Mouse (Mus musculus) inflammation-experienced regulatory T-cells, adult 6 months (primary cell): Measurements from ENCODE around the gene Siae. TPM values are rescaled to one million over a fixed set of nuclear protein-coding genes. Genes with fewer than 3 reads are reported as not detected.

Source experiments
- ATAC-seq: one replicate; pipeline ENCODE4 v1.8.0; 2017
- polyA plus RNA-seq, 3 experiments: library from polyadenylated mRNA; unstranded; fragments of 100-300 nt; shearing (Covaris generic); gene quantifications; one replicate each; pipeline ENCODE4 v1.2.1; 2017

Siae gene
- polyA plus RNA-seq, 3 experiments from 2014 or later, result 11.7 to 19.8 (median 13.9) TPM

DNA sequence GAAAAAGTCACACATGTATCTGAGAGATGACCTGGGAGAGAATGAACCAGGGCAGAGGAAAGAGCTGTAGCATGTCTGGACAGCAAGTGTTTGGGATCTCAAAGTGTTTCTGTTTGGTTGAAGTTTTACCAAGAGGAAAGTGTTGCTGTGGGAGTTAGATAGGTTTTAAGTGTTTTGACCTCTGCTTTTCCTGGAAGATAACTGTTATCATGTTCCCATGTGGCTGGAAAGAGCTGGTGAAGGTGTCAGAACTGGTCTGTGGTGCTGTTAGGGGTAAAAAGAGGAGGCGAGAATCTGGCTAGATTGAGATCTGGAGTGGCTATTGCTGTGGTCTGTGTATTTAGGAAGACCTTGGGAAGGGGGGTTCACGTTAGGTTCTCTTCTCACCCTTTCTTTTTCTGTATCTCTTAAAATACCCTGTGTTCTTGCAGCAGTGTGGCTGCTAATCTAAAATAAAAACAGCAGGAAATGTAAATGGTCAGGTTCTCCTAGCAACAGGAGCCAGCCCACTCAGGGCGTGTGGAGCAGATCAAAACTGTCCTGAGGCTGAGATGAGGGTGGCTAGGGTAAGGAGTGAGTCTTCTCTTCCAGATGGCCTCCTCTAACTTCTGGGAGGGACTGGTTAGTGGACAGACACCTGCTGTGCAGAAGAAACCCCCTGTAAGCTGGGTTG, 16.8 kb downstream of the Siae start:
- ATAC-seq, result no peak

DNA sequence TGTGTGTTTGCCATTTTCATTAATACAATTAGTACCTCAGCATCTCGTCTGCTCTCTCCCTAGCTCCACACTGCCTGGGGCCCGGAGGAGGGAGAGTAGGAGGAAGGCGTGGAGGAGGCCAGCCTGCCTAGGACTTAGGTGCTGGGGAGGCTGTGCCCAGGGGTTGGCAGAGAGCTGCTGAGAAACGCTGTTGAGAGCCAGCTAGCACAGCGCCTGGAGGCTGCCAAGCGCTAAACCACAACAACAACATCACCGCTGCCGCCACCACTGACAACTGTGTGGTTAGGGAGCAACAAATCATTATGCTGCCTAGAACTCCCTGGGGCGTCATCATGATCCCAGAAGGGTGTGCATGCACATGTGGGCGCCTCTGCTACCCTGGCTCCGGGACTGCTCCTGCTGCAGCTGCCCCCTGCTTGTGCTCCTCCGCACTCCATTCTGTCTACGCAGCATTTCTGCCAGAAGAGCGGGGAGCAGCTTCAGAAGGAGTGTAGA, 21.0 kb downstream of the Siae start:
- ATAC-seq, result no peak

DNA sequence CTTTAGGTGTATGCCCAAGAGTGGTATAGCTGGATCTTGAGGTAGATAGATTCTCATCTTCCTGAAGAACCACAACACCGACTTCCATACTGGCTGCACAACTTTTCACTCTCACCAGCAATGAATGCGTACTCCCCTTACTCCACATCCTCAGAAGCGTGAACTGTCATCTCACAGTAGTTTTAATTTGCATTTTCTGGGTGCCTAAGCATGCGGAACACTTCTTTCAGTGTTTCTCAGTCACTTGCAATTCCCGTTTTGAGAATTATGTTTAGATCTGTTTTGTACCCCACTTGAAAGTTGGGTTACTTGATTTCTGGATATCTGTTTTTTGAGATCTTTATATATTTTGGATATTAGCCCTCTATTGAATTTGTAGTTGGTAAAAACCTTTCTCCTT, 28.1 kb downstream of the Siae start:
- no peak for ATAC-seq

DNA sequence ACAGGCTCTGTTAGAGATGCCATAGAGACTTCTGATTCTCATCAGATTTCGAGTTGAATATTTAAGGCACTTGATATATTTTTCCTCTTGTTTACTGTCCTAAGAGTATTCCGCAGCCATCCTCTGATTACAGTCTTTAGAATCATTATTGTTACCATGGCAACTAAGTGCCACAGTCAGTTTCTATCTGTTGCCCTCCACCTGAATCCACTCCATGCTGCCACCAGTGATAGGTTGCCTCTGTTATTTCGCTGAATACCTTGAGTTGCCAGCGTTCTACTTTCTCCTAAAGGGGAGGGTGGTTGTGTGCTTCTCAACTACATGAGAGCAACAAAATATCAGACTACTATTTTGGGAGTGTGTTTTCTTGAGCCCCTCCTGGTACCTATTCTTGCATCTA, 31.2 kb downstream of the Siae start:
- ATAC-seq, result no peak

DNA sequence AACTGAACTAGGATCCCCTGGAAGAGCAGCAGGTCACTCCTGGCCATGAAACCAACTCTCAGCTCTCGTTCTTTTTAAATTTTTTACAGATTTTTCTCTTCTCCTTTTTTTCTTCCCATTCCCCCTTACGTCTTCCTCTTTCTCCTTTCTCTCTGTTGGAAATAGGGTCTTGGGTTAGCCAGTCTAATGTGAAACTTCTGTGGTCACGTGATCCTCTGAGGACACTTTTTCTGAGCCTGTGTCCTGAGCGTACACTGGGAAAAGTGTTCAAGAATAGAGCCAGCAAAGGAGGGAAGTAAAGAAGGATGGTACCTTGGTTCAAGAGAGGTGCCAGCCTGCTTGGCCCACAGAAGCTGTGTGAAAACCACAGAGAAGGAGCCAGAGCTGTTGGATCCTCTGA, 34.9 kb downstream of the Siae start:
- ATAC-seq, result no peak

DNA sequence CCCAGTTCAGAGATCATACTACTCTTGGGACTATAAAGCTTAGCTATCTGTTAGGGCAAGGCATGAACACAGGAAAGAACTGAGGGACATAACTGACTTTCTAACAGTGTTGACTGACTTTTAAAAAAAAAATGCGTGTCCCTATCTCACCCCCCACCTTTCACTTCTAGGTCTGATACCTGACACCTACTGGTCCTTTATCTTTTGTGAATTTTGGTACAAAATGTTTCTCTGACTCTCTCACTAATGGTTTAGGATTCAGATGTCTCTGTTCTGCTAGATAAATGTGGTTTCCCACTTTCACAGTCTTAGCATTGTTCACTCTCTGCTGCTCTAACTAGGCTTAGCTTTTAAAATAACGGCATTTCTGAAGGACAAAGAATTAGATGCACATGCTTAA, 36.5 kb downstream of the Siae start:
- ATAC-seq, result no peak

DNA sequence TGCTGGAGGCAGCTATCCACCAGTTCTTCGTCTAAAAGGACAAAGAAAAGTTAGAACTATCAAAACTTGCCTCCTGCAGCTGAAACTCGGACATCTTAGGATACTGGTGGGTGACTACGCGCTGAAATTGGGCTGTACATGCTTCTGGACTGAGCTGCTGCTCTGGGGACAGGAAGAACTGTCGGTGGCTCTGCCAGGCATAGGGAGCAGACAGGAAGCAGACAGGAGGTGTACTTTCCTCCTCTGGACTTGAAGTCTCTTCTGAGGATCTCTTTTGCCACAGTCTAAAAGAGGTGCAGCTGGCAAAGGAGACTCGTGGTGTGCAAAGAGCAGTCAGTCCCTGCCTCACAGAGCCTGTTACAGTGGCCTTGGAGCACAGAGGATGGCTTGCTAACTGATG, 37.1 kb downstream of the Siae start:
- no peak for ATAC-seq

DNA sequence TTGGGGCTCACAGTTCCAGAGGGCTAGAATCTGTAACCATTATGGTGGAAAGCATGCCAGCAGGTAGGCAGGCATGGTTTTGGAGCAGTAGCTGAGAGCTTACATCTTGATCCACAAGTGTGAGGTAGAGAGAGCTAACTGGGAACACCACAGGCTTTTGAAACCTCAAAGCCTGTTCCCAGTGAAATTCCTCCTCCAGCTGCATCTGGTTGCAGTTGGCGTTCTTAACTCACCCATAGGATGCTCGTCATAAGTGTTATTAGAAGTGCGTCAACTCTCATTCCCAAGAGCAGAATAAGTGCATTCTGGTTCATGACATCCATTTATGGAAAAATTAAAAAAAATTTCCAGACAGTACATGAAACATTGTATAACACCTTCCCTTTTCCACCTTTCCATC, 38.2 kb downstream of the Siae start:
- ATAC-seq, result no peak

DNA sequence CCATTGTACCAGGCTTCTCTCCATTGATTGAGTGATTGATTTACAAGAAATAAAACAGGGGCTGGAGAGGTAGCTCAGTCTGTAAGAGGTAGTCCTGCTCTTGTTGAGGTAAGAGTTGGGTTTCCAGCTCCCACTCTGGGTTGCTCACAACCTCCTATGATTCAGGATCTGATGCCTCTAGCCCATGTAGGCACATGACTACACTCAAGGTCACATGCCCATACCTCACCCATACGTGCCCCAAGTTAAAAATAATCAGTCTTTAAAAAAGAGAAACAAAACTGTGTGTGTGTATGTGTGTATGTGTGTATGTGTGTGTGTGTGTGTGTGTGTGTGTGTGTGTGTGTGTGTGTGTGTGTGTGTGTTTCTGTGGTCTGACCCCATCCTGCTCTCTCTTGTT, 40.1 kb downstream of the Siae start:
- ATAC-seq, result no peak

DNA sequence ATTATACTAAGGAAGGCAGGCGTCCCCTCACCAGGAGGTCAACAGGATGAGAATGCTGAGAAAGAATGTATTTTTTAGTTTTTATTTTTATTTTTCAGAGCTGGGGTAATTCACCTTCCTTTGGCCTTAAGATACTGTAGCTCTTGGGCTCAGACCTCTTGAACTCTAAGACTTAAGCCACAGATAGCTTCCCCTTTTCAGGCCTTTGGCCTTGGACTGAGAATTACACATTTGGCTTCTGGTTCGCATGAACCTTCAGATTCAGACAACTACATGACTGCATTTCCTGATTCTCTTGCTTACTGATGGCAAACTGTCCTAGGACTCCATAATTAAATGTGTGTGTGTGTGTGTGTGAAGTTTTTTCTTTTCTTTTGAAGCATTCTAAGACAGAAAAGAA, 43.1 kb downstream of the Siae start:
- ATAC-seq, result no peak

DNA sequence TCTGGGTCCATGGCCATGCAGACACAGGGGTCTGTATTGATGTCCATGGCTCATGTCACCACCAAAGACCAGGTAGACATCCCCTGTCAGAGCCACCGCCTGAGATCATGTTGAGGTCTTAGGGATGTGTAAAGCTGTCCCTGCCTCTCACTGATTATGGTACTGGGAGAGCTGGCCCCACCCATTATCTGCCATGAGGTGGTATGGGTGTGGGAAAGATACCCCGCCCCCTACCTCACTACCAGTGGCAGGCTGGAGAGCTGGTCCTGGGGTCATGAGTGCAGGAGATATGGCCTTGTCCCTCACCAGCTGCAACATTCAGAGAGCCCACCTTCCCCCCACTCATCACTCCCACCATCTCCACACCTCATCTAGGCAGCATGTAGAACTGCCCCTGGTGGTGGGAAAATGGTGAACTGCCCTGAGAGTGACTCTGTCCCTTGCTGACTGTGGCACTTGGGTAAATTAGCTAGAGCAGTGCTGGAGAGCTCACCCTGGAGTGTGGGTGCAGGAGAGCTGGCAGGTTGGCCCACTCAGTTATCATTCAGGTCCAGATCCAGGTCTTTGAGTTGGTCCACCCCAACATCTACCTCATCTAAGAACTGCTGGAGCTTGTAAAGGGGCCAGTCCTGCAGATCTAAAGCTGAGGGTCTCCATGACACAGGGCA, 45.2 kb downstream of the Siae start:
- no peak for ATAC-seq

DNA sequence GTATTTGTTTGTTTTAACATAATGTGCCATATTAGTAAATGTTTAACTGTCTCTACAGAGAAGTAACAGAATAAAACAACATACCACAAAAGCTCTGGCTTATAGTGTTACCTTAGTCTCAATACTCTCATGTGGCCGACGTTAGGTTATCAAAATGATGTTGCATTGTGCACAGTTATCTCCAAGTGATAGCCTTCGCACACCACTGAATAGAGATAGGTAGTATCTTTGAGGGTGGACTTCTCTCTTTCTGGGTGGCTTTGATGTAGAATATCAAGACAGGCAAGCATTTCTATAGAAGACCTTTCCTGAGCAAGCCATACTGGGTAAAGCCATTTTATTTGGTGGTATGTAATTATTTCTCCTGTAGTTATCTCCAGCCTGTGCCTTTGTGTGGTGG, 49.6 kb downstream of the Siae start:
- no peak for ATAC-seq

DNA sequence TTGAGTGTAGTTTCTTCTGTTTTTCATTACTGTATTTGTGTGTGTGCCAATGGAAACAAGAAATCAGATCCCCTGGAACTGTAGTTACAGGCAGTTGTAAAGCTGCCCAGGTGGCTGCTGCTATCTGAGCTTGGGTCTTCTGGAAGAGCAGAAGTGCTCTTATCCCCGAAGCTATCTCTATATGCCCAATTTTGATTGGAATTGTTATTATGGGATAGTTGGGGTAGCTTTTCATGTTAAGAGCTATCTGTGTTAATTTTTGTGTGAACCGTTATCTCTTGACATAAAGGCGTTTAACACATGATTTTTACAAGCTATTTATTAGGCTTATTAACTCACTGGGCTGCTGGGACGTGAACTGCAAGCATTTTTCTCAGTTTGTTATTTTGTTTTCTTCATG, 54.1 kb downstream of the Siae start:
- no peak for ATAC-seq

DNA sequence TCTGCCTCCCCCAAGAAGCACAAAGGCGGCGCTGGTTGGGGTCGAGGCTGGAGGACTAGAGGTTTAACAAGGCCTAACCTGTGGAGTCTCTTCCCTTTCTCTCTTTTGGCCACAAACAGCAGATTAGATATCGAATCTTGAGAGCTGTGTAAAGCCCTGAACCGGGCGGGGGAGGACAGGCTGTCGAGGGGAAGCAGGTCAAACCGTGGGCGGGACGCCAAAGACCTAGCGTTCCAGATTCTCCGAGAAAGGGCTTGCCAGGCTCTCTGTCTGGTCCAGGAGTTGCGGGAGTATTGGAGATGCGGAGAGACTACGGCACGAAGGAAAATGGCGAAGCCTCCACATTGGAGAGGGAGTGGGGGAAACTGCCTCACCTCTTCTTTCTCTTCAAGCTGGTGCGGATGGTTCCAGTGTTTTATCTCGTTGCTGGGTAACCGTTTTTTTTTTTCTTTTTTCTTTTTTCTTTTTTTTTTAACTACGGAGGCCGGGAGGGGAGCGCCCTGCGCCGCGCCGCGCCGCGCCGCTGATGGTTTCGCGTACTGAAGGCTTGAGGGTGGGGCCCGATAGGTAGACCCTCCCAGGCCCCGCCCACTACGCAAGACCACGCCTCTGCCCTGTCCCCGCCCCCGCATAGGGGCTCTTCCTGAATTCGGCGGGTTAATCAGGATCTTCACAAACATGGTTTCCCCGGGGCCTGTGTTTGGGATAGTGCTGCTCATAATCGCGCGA, 57.8 kb downstream of the Siae start, which contains the start of gene Spa17:
Gene Spa17, minus strand, starts transcription at position 541 of the 729 bp plus-strand sequence.
- peak; percentile 89 for ATAC-seq

DNA sequence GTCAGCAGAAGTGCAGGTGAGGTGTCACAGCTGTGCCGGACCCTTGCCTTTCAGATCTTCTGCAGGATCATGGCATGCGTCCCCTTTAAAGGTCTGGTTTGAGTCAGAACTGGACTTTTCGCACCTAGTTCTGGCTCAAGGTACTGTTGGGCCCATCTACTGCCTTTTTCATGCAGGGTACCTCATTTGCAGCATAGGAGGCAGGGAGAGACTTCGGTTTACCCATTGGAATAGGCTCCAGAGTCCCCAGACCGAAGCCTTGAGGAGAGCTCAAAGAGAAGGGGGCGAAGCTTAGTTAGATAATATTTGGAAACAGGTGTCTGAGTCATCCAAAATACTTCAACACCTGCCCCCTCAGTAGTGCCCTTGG, 58.4 kb downstream of the Siae start:
- peak; percentile 13 for ATAC-seq

DNA sequence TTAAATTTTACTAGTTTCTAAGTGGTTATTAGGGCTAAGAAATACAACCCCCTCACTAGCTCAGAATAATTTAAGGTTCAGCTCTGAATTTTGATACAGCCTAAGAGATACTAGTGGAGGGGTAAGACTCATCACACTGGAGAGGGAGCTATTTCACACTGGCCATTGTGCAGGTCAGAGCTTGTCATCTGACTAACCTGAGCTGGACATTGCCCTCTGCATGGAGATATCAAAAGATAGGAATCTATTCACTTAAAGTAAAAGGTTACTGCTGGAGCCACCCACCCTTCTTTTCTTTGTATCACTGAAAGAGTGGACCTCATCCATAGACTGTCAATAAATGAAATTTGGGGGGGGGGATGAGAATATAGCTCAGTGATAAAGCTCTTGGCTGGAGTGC, 58.8 kb downstream of the Siae start:
- peak; percentile 1 for ATAC-seq

DNA sequence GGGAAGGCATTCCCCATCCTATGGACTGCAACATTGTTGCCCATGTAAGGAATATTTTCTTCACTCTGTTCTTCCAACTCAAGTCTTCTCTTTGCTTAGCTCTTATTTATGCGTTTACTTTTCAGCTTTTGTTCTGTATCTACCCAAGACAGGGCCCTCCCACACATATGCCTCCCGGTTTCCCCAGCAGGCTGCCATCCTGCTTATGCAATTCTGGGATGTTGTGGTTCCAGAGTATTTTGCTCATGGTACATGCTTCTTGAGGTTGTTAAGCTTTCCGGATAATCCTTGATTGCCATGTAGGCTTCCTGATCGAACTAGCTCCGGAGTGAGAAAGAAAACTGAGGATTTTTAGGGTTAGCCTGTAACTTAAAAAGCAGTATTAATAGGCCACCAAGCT, 59.7 kb downstream of the Siae start:
- no peak for ATAC-seq

DNA sequence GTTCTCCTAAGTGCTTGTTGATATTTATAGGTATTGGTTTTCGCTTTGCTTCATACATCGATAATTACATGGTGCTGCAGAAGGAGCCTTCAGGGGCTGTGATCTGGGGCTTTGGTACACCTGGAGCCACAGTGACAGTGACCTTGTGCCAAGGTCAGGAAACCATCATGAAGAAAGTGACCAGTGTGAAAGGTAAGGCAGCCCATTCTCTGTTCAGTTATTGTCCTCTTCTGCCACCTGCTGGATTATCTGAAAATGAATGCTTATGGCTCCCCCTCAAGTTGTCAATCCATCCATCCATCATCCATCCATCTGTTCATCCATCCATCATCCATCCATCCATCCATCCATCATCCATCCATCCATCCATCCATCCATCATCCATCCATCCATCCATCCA, 61.3 kb downstream of the Siae start:
- ATAC-seq, result no peak

DNA sequence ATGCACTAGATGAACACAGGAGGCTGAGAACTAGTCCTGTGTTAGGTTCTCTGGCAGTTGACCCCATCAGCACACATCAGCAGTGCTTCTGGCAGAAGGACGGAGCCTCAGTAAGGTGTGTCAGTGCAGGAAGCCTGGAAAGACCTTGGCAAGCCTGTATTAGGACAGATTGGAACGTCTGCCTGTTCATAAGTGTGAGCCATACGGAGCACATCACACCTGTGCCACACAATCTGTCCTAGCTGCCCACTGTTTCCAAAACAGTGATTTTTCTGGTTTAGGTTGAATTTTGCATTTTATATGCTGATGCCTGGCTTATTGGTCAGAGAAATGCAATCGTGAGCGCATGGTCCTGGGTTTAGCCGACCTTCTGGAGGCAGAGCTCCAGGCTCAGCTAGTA, 65.8 kb downstream of the Siae start:
- no peak for ATAC-seq

DNA sequence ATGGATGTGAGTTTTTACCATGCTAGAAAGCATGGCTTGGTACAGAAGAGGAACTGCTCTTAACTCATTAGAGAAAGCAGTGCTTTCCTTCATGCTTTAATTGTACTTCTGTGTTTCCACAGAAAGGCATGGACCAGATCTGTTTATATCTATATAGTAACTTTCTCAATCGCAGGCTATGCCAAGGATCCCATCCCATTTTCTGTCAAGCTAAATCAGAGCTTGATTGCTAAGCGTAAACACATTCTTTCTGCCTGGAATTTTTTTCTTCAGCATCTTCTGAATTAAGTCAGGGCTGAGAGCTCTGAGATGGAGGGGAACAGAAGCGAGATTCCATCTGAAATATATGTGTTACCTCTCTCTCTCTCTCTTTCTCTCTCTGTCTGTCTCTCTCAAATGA, 68.5 kb downstream of the Siae start:
- no peak for ATAC-seq

DNA sequence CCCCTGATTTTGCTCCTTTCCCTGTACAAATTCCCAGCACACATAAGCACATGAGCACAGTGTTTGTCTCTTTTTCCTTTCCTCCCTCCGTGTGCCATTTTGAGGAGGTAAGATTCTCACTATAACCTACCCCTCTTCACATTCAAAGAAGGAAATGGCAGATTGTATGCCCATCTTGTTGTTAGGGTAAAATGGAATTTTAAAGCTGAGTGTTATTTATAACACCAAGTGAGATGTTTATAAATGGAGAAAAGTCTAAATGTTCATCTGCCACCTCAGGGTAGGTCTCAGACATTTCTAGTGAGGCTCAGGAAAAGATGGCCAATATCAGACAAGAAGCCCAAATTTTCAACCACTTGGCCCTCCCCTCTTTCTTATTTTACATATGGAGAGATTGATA, 69.0 kb downstream of the Siae start:
- no peak for ATAC-seq

DNA sequence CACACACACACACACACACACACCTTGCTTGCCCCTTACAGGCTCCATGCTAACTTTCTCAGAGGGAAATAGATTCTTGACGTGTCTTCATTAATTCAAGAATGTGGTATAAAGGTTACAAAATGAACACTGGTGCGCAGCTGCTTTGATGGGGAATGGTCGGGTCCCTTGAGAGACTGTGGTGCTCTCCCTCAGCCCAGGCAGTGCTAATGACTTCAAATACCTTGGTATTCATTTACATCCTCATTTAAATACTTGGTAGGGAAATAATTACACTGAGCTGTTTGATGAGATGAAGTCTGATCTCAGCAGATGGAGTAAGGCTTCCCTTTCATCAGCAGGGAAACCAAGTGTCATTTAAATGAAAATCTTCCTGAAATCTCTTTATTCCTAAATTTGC, 69.6 kb downstream of the Siae start:
- ATAC-seq, result peak; percentile 25

DNA sequence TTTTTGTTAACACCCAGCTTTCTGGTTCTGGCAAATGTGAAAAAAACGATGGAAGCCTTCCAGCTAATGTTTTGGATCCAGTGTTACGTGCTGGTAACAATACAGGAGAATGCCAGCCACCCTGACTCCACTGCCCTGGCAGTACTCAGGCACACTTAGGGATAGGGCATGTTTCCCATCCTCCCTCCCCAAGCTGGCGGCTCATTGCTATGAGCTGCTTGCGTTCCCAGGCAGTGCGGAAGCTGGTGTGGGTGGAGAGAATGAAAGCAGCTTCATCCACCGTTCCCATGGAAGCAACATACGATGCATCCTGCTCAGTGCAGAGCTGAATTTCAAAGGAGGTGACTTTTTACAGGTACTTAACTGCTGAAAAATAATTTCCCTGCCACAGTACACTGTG, 70.1 kb downstream of the Siae start:
- ATAC-seq, result no peak

DNA sequence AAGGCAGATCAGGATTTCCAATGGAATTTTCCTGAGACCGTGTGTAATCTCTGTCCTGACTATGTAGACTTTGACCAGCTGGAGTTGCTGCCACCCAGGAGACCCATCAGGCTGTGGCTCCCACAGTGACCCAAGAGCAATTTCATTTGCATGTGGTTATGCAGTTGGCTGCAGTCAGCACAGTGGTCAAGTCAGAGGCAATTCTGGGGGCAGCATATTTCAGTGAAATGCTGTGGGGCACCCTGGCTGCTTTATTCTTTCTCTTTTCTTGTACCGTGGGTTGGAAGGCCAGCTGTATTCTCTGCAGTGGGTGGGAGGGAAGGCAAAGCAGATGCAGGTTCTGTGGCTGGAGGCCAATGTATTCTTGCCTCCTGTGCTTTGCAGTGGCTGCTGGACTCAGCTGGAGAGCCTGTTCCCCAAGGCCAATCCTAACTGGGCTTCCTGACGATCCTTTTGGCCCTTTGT, 70.6 kb downstream of the Siae start:
- ATAC-seq, result no peak
